Mouse (Mus musculus) hindbrain, postnatal 0 days (tissue): ENCODE measurements around the gene Astl. TPM values are rescaled to one million over a fixed set of nuclear protein-coding genes. Genes with fewer than 3 reads are reported as not detected.

Source experiments
- ATAC-seq: fragments of 200-750 bp; cut with Nextera tagmentation; 2 replicates; pipeline ENCODE4 v1.8.0; 2017; ENCODE audit warnings: mild to moderate bottlenecking, moderate TSS enrichment, moderate library complexity
- DNase-seq: peaks from one replicate; pipeline ENCODE4 v3.0.0-alpha.2; 2015; ENCODE audit warnings: low spot score
- H3K27ac ChIP-seq: fragments of 300-500 bp; sonication (generic); 2 replicates; pipeline ENCODE4 v1.5.1; 2014; ENCODE audit warnings: mild to moderate bottlenecking
- H3K27me3 ChIP-seq: fragments of 300-500 bp; sonication (generic); 2 replicates; pipeline ENCODE4 v1.6.1; 2014; ENCODE audit warnings: low read length, mixed read lengths; ENCODE audit not compliant: insufficient read depth
- H3K36me3 ChIP-seq: fragments of 300-500 bp; sonication (generic); 2 replicates; pipeline ENCODE4 v1.6.1; 2014; ENCODE audit warnings: low read length, mixed read lengths; ENCODE audit not compliant: insufficient read depth
- H3K4me1 ChIP-seq: fragments of 300-500 bp; sonication (generic); 2 replicates; pipeline ENCODE4 v1.6.1; 2014; ENCODE audit warnings: antibody characterized with exemption, low read length, mixed read lengths; ENCODE audit not compliant: insufficient read depth
- H3K4me2 ChIP-seq: fragments of 300-500 bp; sonication (generic); 2 replicates; pipeline ENCODE4 v1.6.1; 2014; ENCODE audit warnings: low read depth, mild to moderate bottlenecking, low read length, moderate library complexity, mixed read lengths
- H3K4me3 ChIP-seq: fragments of 300-500 bp; sonication (generic); 2 replicates; pipeline ENCODE4 v1.5.1; 2014; ENCODE audit warnings: low read length
- H3K9ac ChIP-seq: fragments of 300-500 bp; sonication (generic); replicated peaks from 2 replicates; pipeline ENCODE4 v1.6.1; 2014; ENCODE audit warnings: mild to moderate bottlenecking, low read length, moderate library complexity, mixed read lengths
- H3K9me3 ChIP-seq: fragments of 300-500 bp; sonication (generic); 2 replicates; pipeline ENCODE4 v1.6.1; 2016; ENCODE audit warnings: low read length, mixed read lengths
- CTCF ChIP-seq: IDR thresholded peaks from 2 replicates; pipeline ENCODE4 v1.5.1; 2016; ENCODE audit warnings: antibody characterized with exemption, control low read depth, low read depth
- WGBS: fragments of 180-500 bp; shearing (Covaris S2); extraction: QIAGEN DNeasy Blood & Tissue Kit; methylation state at CpG from one replicate; pipeline ENCODE4 v1.1.7; 2014; 5-methylcytosine and 5-hydroxymethylcytosine counted together
- polyA plus RNA-seq: library from polyadenylated mRNA; unstranded; fragments of >200 nt; fragmentation: Nextera tagmentation; extraction: Ambion mirVana; gene quantifications from 2 replicates; pipeline ENCODE4 v1.2.1, GENCODE M21; 2015
- total RNA-seq: library from RNA; depleted of rRNA; stranded (reverse); fragments of >200 nt; gene quantifications from 2 replicates; pipeline ENCODE4 v1.2.3, GENCODE M21; 2014

Gene Astl
- total and polyA plus RNA-seq, 2 experiments from 2014 or later = not detected

- Histone ChIP-seq H3K27me3 (peaks cover 4% of the 10 kb centered on the region), H3K4me3 (no peak overlapping the region), H3K9me3 (no peaks in the 10 kb centered on the region), H3K4me2 (peak overlapping the region; percentile 82; the same call in 1 of the 2 replicates), H3K36me3 (no peaks in the 10 kb centered on the region), H3K27ac (no peak overlapping the region), H3K9ac (no peak overlapping the region), H3K4me1 (peaks cover 12% of the 10 kb centered on the region)
- no peak for DNase-seq
- ATAC-seq = no peak
- no peak for TF ChIP-seq CTCF
- 49% methylated on average over 11 of the region's 11 CpGs for WGBS
Measured at GRCm38 (mm10) chr2:127335078-127335541, 3.3 kb upstream of the Astl start.

- peak; percentile 78 for DNase-seq
- H3K27ac ChIP-seq = no peak within 1 kb of the TSS
Measured at GRCm38 (mm10) chr2:127335767-127336496, 2.5 kb upstream of the Astl start, which contains the start of gene Dusp2. TSS of gene Dusp2 (plus strand) at chr2:127336159.

GRCm38 (mm10) chr2:127336497-127336832 is 2.0 kb upstream of the Astl start:
- 4% methylated on average over 33 of the region's 33 CpGs for WGBS
- no peak for TF ChIP-seq CTCF
- Histone ChIP-seq H3K9ac (peak overlapping the region; percentile 69), H3K9me3 (no peaks in the 10 kb centered on the region), H3K4me3 (peak overlapping the region; percentile 53), H3K27ac (no peak overlapping the region), H3K36me3 (no peaks in the 10 kb centered on the region), H3K4me1 (peaks cover 12% of the 10 kb centered on the region), H3K27me3 (peaks cover 4% of the 10 kb centered on the region), H3K4me2 (peak overlapping the region; percentile 82)
- DNase-seq (no peak), ATAC-seq (no peak)

More at GRCm38 (mm10) chr2:127335767-127336496, 2.5 kb upstream of the Astl start, which contains the start of gene Dusp2:
- WGBS = 1% methylated on average over 67 of the region's 76 CpGs
- H3K27me3 ChIP-seq = peaks cover 4% of the 10 kb centered on the region
- no peaks in the 10 kb centered on the region for H3K9me3 ChIP-seq
- no peak for TF ChIP-seq CTCF
- no peaks in the 10 kb centered on the region for H3K36me3 ChIP-seq
- peak within 1 kb of the TSS; percentile 82 for H3K4me2 ChIP-seq
- peak within 1 kb of the TSS; percentile 53 for H3K4me3 ChIP-seq
- peak; percentile 68 for ATAC-seq
- H3K4me1 ChIP-seq = peaks cover 12% of the 10 kb centered on the region
- H3K9ac ChIP-seq = peak within 1 kb of the TSS; percentile 69

GRCm38 (mm10) chr2:127336885-127337284 is 1.6 kb upstream of the Astl start:
- Histone ChIP-seq H3K36me3 (no peaks in the 10 kb centered on the region), H3K27ac (no peak overlapping the region), H3K27me3 (peaks cover 4% of the 10 kb centered on the region), H3K4me3 (peak overlapping the region; percentile 53), H3K4me2 (peak overlapping the region; percentile 82), H3K4me1 (peaks cover 12% of the 10 kb centered on the region), H3K9me3 (no peaks in the 10 kb centered on the region), H3K9ac (peak overlapping the region; percentile 69)
- ATAC-seq (no peak), DNase-seq (no peak)
- TF ChIP-seq CTCF = no peak
- WGBS = 42% methylated on average over 5 of the region's 5 CpGs

GRCm38 (mm10) chr2:127337531-127337930 is 908 bp upstream of the Astl start:
- Histone ChIP-seq H3K27ac (no peak overlapping the region), H3K4me3 (peak overlapping the region; percentile 53; the same call in 1 of the 2 replicates), H3K9me3 (no peaks in the 10 kb centered on the region), H3K4me1 (peaks cover 12% of the 10 kb centered on the region), H3K27me3 (peaks cover 4% of the 10 kb centered on the region), H3K36me3 (no peaks in the 10 kb centered on the region), H3K4me2 (peak overlapping the region; percentile 82; the same call in 1 of the 2 replicates), H3K9ac (no peak overlapping the region)
- ATAC-seq = no peak
- TF ChIP-seq CTCF = no peak
- no peak for DNase-seq
- WGBS = 43% methylated on average over 11 of the region's 11 CpGs

- Histone ChIP-seq H3K27me3 (peaks cover 4% of the 10 kb centered on the region), H3K4me3 (no peak overlapping the region), H3K4me1 (peaks cover 12% of the 10 kb centered on the region), H3K36me3 (no peaks in the 10 kb centered on the region), H3K9ac (no peak overlapping the region), H3K27ac (no peak overlapping the region), H3K4me2 (no peak overlapping the region), H3K9me3 (no peaks in the 10 kb centered on the region)
- no peak for TF ChIP-seq CTCF
- 68% methylated on average over 7 of the region's 7 CpGs for WGBS
- DNase-seq (no peak), ATAC-seq (no peak)
Measured at GRCm38 (mm10) chr2:127338012-127338411, 427 bp upstream of the Astl start.

GRCm38 (mm10) chr2:127338833-127339232 is 394 bp downstream of the Astl start:
- TF ChIP-seq CTCF = no peak
- no peak for DNase-seq
- peaks cover 4% of the 10 kb centered on the region for H3K27me3 ChIP-seq
- no peak overlapping the region for H3K4me3 ChIP-seq
- H3K9ac ChIP-seq = no peak overlapping the region
- H3K9me3 ChIP-seq = no peaks in the 10 kb centered on the region
- no peak overlapping the region for H3K27ac ChIP-seq
- no peak overlapping the region for H3K4me2 ChIP-seq
- ATAC-seq = no peak
- H3K4me1 ChIP-seq = peaks cover 12% of the 10 kb centered on the region
- WGBS = 71% methylated on average over 4 of the region's 4 CpGs
- H3K36me3 ChIP-seq = no peaks in the 10 kb centered on the region
